Comparison of ENCODE assay signal across 34 mouse cellular contexts in genomic region chr13:112479926-112480325, GRCm38 (mm10).
"Had no signal": no experiment of that assay in that cellular context is flagged by ENCODE, and none has a peak within 500 bp of the region (broad histone marks: within the 10 kb centered on the region; RNA-seq: fewer than 3 reads in every experiment).

No protein-coding gene starts in this region.

- H3K4me3 ChIP-seq: heart, embryonic 12.5 days; heart, embryonic 13.5 days; heart, embryonic 15.5 days; hindbrain, embryonic 10.5 days; hindbrain, embryonic 12.5 days; hindbrain, embryonic 13.5 days; hindbrain, embryonic 15.5 days; intestine, embryonic 15.5 days; kidney, embryonic 15.5 days; layer of hippocampus, adult 2 months had no signal

- H3K27me3 ChIP-seq: heart, embryonic 12.5 days; heart, embryonic 13.5 days; heart, embryonic 15.5 days; hindbrain, embryonic 12.5 days; hindbrain, embryonic 13.5 days; hindbrain, embryonic 15.5 days; intestine, embryonic 15.5 days; kidney, embryonic 15.5 days had no signal

- DNase-seq: heart, postnatal 10 days; heart, postnatal 14 days; heart, postnatal 36 days; heart, postnatal 4 days; kidney, adult 11 months; kidney, adult 18-20 months; kidney, adult 2 months; kidney, adult 8-10 months; kidney, adult 9 months; kidney, postnatal 10 days; kidney, postnatal 14 days; kidney, postnatal 25 days; kidney, postnatal 36 days; kidney, postnatal 4 days; layer of hippocampus, adult 9-11 months; layer of hippocampus, postnatal 36 days had no signal

- H3K4me2 ChIP-seq: heart, embryonic 11.5 days; heart, embryonic 12.5 days; heart, embryonic 13.5 days; heart, embryonic 15.5 days; hindbrain, embryonic 12.5 days; hindbrain, embryonic 13.5 days; hindbrain, embryonic 14.5 days; hindbrain, embryonic 15.5 days; intestine, embryonic 15.5 days; kidney, embryonic 15.5 days had no signal

- H3K9me3 ChIP-seq: heart, embryonic 13.5 days; heart, embryonic 15.5 days; hindbrain, embryonic 10.5 days; hindbrain, embryonic 12.5 days; hindbrain, embryonic 13.5 days; hindbrain, embryonic 15.5 days; intestine, embryonic 15.5 days; kidney, embryonic 15.5 days had no signal

- H3K27ac ChIP-seq: heart, embryonic 13.5 days; heart, embryonic 15.5 days; hindbrain, embryonic 10.5 days; hindbrain, embryonic 12.5 days; hindbrain, embryonic 13.5 days; hindbrain, embryonic 14.5 days; hindbrain, embryonic 15.5 days; hindbrain, postnatal 0 days; intestine, embryonic 15.5 days; kidney, embryonic 15.5 days; kidney, postnatal 0 days; layer of hippocampus, adult 2 months had no signal

- H3K4me1 ChIP-seq: heart, embryonic 12.5 days; heart, embryonic 13.5 days; heart, embryonic 15.5 days; hindbrain, embryonic 10.5 days; hindbrain, embryonic 12.5 days; hindbrain, embryonic 15.5 days; intestine, embryonic 15.5 days; kidney, embryonic 15.5 days had no signal

- H3K9ac ChIP-seq: heart, embryonic 12.5 days; heart, embryonic 13.5 days; heart, embryonic 15.5 days; hindbrain, embryonic 12.5 days; hindbrain, embryonic 13.5 days; hindbrain, embryonic 14.5 days; hindbrain, embryonic 15.5 days; intestine, embryonic 15.5 days; kidney, embryonic 15.5 days had no signal

- ATAC-seq: hindbrain, embryonic 16.5 days; hindbrain, postnatal 0 days; inflammation-experienced regulatory T-cells, adult 6 months; intestine, embryonic 15.5 days; intestine, embryonic 16.5 days; intestine, postnatal 0 days had no signal
